Mouse (Mus musculus) heart, embryonic 11.5 days (tissue): ENCODE data around the gene Trove2. TPM values are rescaled to one million over a fixed set of nuclear protein-coding genes. Genes with fewer than 3 reads are reported as not detected.

Experiments
- ATAC-seq: fragments of 200-750 bp; cut with Nextera tagmentation; replicated peaks from 2 replicates; pipeline ENCODE4 v1.8.0; 2017; ENCODE audit warnings: moderate library complexity; ENCODE audit not compliant: insufficient number of reproducible peaks, low FRiP score, low TSS enrichment
- H3K27ac ChIP-seq: fragments of 300-500 bp; sonication (generic); 2 replicates; pipeline ENCODE4 v1.5.1; 2014; ENCODE audit warnings: mild to moderate bottlenecking, low read depth, low read length
- H3K27me3 ChIP-seq: fragments of 300-500 bp; sonication (generic); 2 replicates; pipeline ENCODE4 v1.6.1; 2014; ENCODE audit warnings: mild to moderate bottlenecking, low read length, mixed read lengths; ENCODE audit not compliant: control insufficient read depth, insufficient read depth
- H3K36me3 ChIP-seq: fragments of 300-500 bp; sonication (generic); 2 replicates; pipeline ENCODE4 v1.6.1; 2014; ENCODE audit warnings: mild to moderate bottlenecking, low read length, moderate library complexity, mixed read lengths; ENCODE audit not compliant: control insufficient read depth, insufficient read depth
- H3K4me1 ChIP-seq: fragments of 300-500 bp; sonication (generic); 2 replicates; pipeline ENCODE4 v1.6.1; 2014; ENCODE audit warnings: low read length; ENCODE audit not compliant: control insufficient read depth, insufficient read depth
- H3K4me2 ChIP-seq: fragments of 300-500 bp; sonication (generic); 2 replicates; pipeline ENCODE4 v1.6.1; 2014; ENCODE audit warnings: mild to moderate bottlenecking, moderate library complexity
- H3K4me3 ChIP-seq: fragments of 300-500 bp; sonication (generic); 2 replicates; pipeline ENCODE4 v1.5.1; 2014; ENCODE audit warnings: low read depth, low read length
- H3K9ac ChIP-seq: fragments of 300-500 bp; sonication (generic); 2 replicates; pipeline ENCODE4 v1.6.1; 2014; ENCODE audit warnings: mild to moderate bottlenecking, low read depth, low read length, moderate library complexity
- H3K9me3 ChIP-seq: fragments of 300-500 bp; sonication (generic); replicated peaks from 2 replicates; pipeline ENCODE4 v1.6.1; 2016; ENCODE audit warnings: low read length; ENCODE audit not compliant: control insufficient read depth
- WGBS: fragments of 180-500 bp; shearing (Covaris S2); extraction: QIAGEN DNeasy Blood & Tissue Kit; methylation state at CpG from one replicate; pipeline ENCODE4 v1.1.7; 2014; ENCODE audit not compliant: insufficient replicate concordance; 5-methylcytosine and 5-hydroxymethylcytosine counted together
- polyA plus RNA-seq: library from polyadenylated mRNA; unstranded; fragments of >200 nt; fragmentation: Nextera tagmentation; extraction: Ambion mirVana; gene quantifications from 2 replicates; pipeline ENCODE4 v1.2.1, GENCODE M21; 2014

The Trove2 gene
- polyA plus RNA-seq, 1 experiment from 2014 or later: 13.2 TPM

- peak; percentile 99 for ATAC-seq
- under 1% methylated on average over 62 of the region's 74 CpGs for WGBS
- Histone ChIP-seq H3K4me1 (no peaks in the 10 kb centered on the region; the same call in 1 of the 2 replicates), H3K4me3 (peak within 1 kb of the TSS; percentile 83), H3K27ac (peak within 1 kb of the TSS; percentile 91), H3K36me3 (0 out of 2 replicates have a peak, but pooled peaks cover 6% of the 10 kb centered on the region), H3K9ac (peak within 1 kb of the TSS; percentile 95), H3K4me2 (peak within 1 kb of the TSS; percentile 81), H3K27me3 (no peaks in the 10 kb centered on the region), H3K9me3 (no peaks in the 10 kb centered on the region)
Observed at GRCm38 (mm10) chr1:143702741-143703262, 74.1 kb downstream of the Trove2 start, which contains the start of gene Cdc73. Cdc73 (minus strand) TSS chr1:143702893.

GRCm38 (mm10) chr1:143702141-143702740 is 74.6 kb downstream of the Trove2 start:
- H3K4me1 ChIP-seq: no peaks in the 10 kb centered on the region; the same call in 1 of the 2 replicates
- H3K27ac ChIP-seq: peak overlapping the region; percentile 91
- peak overlapping the region; percentile 74 for H3K4me2 ChIP-seq
- peak overlapping the region; percentile 95 for H3K9ac ChIP-seq
- peak overlapping the region; percentile 83 for H3K4me3 ChIP-seq
- H3K36me3 ChIP-seq: peaks cover 6% of the 10 kb centered on the region; the same call in 1 of the 2 replicates
- H3K9me3 ChIP-seq: no peaks in the 10 kb centered on the region
- no peaks in the 10 kb centered on the region for H3K27me3 ChIP-seq
- WGBS: under 1% methylated on average over 40 of the region's 48 CpGs
- peak; percentile 75 for ATAC-seq

- H3K4me2 ChIP-seq: peak overlapping the region; percentile 74
- WGBS: under 1% methylated on average over 13 of the region's 13 CpGs
- H3K36me3 ChIP-seq: peaks cover 6% of the 10 kb centered on the region; the same call in 1 of the 2 replicates
- peak overlapping the region; percentile 91; the same call in 1 of the 2 replicates for H3K27ac ChIP-seq
- ATAC-seq: no peak
- H3K27me3 ChIP-seq: no peaks in the 10 kb centered on the region
- peak overlapping the region; percentile 83 for H3K4me3 ChIP-seq
- H3K9ac ChIP-seq: peak overlapping the region; percentile 95
- no peaks in the 10 kb centered on the region; the same call in 1 of the 2 replicates for H3K4me1 ChIP-seq
- H3K9me3 ChIP-seq: no peaks in the 10 kb centered on the region
Observed at GRCm38 (mm10) chr1:143701736-143702135, 75.1 kb downstream of the Trove2 start.

Other genes with a start within 250 kb of the Trove2 start
- 0.21 and 0.27 TPM in 2 replicates for gene B3galt2, start 136.4 kb downstream of the Trove2 start, polyA plus RNA-seq
- gene Cdc73, start 74.2 kb downstream of the Trove2 start, polyA plus RNA-seq: 17.8 and 19.4 TPM in 2 replicates
- 66.8 and 70.3 TPM in 2 replicates for gene Glrx2, start 60.7 kb downstream of the Trove2 start, polyA plus RNA-seq
- 66.9 and 68.1 TPM in 2 replicates for gene Uchl5, start 204 bp upstream of the Trove2 start, polyA plus RNA-seq
- 20.2 and 20.9 TPM in 2 replicates for gene Rgs2, start 227.1 kb upstream of the Trove2 start, polyA plus RNA-seq